Mouse (Mus musculus): ENCODE data around the gene Dennd4a.

DNA sequence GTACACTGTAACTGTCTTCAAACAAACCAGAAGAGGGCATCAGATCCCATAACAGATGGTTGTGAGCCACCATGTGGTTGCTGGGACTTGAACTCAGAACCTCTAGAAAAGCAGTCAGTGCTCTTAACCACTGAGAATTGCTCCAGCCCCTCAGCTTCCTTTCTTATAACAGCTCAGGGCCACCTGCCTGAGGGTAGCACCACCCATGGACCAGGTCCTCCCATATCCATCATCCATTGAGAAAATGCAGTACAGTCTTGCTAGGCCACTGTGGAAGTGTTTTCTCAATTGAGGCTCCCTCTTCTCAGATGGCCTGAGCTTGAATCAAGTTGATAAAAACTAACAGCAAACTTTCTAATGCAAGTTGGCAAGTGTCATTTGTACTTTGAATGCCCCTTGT is 13.0 kb upstream of the Dennd4a start:
- TF ChIP-seq CTCF (IDR thresholded peaks at IDR 0.05; ENCODE audit: low read depth) (no peak), EP300 (IDR thresholded peaks at IDR 0.05; ENCODE audit: low read depth) (no peak)

All from liver, postnatal 0 days (tissue).